In genomic region chr15:41163643-41164358, GRCm38 (mm10) we compare ENCODE assay signal across 7 mouse cellular contexts.
DNase-seq lines count a peak whose midpoint lies in the region; ATAC-seq lines count a peak whose summit lies in the region.

No protein-coding gene starts in this region.

- H3K4me1 ChIP-seq in liver, embryonic 12.5 days: no peaks in the 10 kb centered on the region
- no peaks in the 10 kb centered on the region for H3K4me1 ChIP-seq in neural tube, embryonic 14.5 days (ENCODE audit: control insufficient read depth, insufficient read depth, low read length)

- no peaks in the 10 kb centered on the region for H3K9me3 ChIP-seq in liver, embryonic 12.5 days (replicated peaks)
- no peaks in the 10 kb centered on the region for H3K9me3 ChIP-seq in neural tube, embryonic 14.5 days (ENCODE audit: control insufficient read depth, low read length)

- intact Hi-C loops in heart, postnatal 10 days (cut with DNase I): loop anchor here (2.0 to 10.0 kb wide), 3 partner anchors 493 to 631 kb away; no protein-coding TSS in a partner anchor

- no peaks in the 10 kb centered on the region for H3K27me3 ChIP-seq in liver, embryonic 12.5 days (replicated peaks)
- no peaks in the 10 kb centered on the region for H3K27me3 ChIP-seq in neural tube, embryonic 14.5 days (ENCODE audit: control insufficient read depth, insufficient read depth, low read length)

- H3K36me3 ChIP-seq in liver, embryonic 12.5 days: no peaks in the 10 kb centered on the region
- H3K36me3 ChIP-seq in neural tube, embryonic 14.5 days (ENCODE audit: control insufficient read depth, insufficient read depth, low read length): no peaks in the 10 kb centered on the region

- H3K9ac ChIP-seq in liver, embryonic 12.5 days: no peak overlapping the region; the same call in 1 of the 2 replicates
- H3K9ac ChIP-seq in neural tube, embryonic 14.5 days (replicated peaks; ENCODE audit: low read depth, low read length): no peak overlapping the region

- peak; percentile 44 for DNase-seq in CD4-positive helper T cell, adult 2 months (ENCODE audit: low read depth, low spot score)
- peak; percentile 79 for DNase-seq in ES-CJ7 (ENCODE audit: low read depth, low spot score)
- DNase-seq in embryo, embryonic 11.5 days (ENCODE audit: low read depth, low spot score): peak; percentile 49
- peak; percentile 8 to 62 for DNase-seq in heart, postnatal 10 days
- no peak for DNase-seq in urinary bladder, postnatal 36 days (ENCODE audit: low spot score in 2 of 2)

- H3K4me2 ChIP-seq in liver, embryonic 12.5 days: peak overlapping the region; percentile 54
- peak overlapping the region; percentile 24; the same call in 1 of the 2 replicates for H3K4me2 ChIP-seq in neural tube, embryonic 14.5 days (ENCODE audit: low read depth, low read length)

- peak overlapping the region; percentile 27; the same call in 1 of the 2 replicates for H3K4me3 ChIP-seq in liver, embryonic 12.5 days
- H3K4me3 ChIP-seq in neural tube, embryonic 14.5 days (ENCODE audit: low read depth, low read length): no peak overlapping the region

- H3K27ac ChIP-seq in liver, embryonic 12.5 days: no peak overlapping the region
- H3K27ac ChIP-seq in neural tube, embryonic 14.5 days (ENCODE audit: low read depth, low read length): no peak overlapping the region

- 19% methylated on average over 8 of the region's 8 CpGs for WGBS in liver, embryonic 12.5 days (ENCODE audit: insufficient replicate concordance)
- 22% methylated on average over 8 of the region's 8 CpGs for WGBS in neural tube, embryonic 14.5 days

- 0 out of 2 replicates have a peak, but pooled peaks have one; percentile 35 for ATAC-seq in liver, embryonic 12.5 days
- peak; percentile 66 for ATAC-seq in neural tube, embryonic 14.5 days (ENCODE audit: low read depth)

Comparison
In these comparisons a context has a peak if more than half of its experiments do, and no peak if none do; other contexts are left out.
1. DNase-seq: peak in CD4-positive helper T cell, adult 2 months (single experiment), ES-CJ7 (single experiment), embryo, embryonic 11.5 days (single experiment) and heart, postnatal 10 days (2 of 2); none in urinary bladder, postnatal 36 days (0 of 2).